Mouse (Mus musculus) liver (tissue): Measurements from ENCODE around the gene Fabp3.

Experiments
- DNase-seq: peaks from one replicate; pipeline ENCODE4 v3.0.0-alpha.2; 2020; ENCODE audit warnings: mixed read lengths

Gene Fabp3

DNA sequence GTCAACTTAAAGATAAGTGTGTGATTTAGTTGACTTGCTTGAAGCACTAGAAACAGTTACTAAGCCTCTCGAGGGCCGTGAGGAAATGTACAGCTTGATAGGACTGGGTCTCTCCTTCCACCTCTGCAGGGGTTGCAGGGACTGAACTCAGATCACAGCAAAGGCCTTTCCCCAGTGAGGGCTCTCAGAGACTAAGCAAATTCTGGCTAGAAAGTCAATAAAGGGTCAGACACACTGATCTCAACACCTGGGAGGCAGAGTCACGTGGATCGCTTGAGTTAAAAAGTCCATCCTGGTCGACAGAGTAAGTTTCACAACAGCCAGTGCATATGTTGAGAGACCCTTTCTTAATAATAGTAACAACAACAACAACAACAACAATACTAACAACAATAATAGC lies 27.5 kb downstream of the Fabp3 start:
- no peak for DNase-seq

DNA sequence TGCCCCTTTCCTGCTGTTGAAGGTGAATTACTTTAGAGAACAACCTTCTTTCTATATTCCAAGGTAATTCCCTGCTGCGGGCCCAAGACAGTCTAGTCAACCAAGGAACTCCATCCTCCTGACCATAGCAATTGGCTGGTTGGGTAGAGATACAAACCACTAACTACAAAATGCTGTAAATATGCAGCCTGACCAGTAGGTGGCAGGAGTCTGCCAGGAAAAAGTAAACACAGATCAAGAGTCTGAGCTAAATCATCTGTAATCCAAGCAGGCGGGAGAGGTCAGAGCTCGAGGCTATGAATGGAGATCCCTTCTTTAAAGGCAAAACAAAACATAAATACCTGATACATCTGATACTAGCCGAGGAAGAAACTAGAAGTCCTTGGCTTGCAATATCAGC lies 33.3 kb downstream of the Fabp3 start:
- DNase-seq = peak; percentile 61

DNA sequence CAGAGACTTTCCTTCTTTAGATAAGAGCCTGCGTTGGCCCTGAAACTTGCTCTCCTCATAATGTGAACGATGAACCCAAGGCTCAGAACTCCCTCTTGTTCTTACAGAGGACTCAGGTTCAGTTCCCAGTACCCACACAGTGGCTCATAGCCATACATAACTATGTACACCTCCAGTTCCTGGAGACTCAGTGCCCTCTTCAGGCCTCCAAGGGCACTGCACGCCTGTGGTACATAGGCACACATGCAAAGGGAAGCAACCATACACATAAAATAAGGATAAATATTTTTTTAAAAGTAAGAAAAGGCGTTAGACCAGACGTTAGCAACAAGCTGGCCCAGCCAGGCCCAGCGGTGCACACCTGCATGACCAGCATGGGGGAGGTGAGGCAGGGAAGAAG lies 41.3 kb downstream of the Fabp3 start:
- DNase-seq = peak; percentile 15

DNA sequence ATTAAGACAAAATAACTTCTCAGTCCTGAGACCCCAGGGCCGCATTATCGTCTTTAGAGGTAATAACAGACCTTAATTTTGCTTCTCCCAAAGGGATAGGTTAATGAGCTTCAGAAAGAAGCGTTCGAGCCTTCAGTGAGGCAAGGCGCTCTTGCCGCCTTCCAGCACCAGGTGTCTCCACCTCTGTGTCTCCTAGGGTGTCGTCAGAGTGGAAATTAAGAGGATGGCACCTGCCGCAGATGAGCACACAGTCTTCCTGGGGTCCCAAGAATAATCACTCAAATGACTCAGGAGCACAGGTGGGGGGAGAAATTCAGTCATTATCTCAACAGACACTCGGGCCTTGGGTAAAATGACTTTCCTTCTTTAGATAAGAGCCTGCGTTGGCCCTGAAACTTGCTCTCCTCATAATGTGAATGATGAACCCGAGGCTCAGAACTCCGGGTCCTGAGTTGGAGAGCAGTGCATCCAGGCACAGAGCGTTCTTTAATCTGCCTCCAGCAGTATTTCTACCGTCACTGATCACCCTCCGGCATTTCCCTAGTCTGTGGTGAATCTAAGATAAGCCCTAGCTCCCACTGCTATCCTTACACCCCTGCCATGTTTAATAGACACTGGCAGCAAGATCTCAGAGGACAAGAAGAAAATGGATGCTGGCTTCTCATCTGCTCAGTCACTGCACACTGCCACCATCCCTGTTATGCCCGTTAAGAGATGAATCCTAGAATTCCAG lies 42.5 kb downstream of the Fabp3 start:
- no peak for DNase-seq

DNA sequence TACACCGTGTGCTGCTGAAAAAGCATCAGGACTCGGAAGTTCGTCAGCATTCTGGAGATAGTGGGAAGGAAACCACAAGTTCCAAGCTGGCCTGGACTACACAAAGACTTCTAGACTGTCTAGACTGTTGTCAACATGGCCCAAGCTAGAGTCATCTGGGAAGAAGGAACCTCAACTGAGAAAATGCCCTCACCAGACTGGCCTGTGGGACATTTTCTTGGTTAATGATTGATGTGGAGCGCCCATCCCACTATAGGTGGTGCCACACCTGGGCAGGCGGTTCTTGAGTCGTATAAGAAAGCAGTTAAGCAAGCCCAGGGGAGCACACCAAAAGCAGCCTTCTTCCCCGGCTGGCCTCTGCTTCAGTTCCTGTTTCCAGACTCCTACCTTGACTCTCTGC lies 44.2 kb downstream of the Fabp3 start:
- no peak for DNase-seq

DNA sequence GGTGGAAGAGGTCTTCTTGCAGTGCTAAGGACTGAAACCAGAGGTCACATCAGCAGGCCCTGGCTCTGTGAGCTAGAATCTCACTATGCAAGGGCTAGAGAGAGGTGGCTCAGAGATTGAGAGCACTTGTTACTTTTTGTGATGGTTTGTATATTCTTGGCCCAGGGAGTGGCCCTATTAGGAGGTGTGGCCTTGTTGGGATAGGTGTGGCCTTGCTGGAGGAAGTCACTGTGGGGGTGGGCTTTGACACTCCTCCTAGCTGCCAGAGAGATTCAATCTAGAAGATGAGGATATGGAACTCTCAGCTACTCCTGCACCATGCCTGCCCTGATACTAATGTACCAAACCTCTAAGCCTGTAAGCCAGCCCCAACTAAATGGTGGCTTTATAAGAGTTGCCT lies 49.6 kb downstream of the Fabp3 start:
- peak; percentile 35 for DNase-seq

DNA sequence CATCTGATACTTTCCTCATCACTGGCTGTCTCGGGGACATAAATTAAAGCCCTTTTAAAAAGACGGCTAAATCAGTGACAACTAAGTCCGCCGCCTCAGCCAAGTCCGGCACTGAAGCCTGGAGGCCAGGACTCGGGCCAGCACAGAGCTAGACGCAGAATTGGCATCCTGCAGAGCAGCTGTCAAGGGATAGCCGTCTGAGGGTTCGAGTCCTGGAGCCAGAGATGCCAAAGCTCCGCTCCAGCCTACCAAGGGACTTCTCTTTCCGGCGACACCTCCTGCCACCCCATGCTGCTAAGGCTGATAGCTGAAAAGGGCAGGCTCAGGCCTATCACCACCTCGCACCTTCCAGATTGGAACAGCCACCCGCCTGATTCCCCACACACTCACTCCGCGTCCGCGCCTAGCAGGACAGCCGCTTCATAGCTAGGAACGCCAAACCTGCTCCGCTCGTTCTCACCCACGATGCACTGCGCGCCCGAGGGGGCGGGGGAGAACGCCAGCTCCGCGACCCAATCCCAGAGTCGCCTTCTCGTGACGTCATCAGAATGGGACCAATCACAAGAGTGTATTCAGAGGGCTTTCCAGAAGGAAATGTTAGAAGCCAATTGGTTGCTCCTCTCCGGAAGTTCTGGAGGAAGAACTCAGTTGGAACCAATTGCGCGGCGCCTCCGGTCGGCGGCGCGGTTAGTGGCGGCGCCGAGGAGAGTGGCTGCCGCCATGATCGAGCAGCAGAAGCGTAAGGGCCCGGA lies 51.3 kb downstream of the Fabp3 start, which contains the start of the genes Zcchc17 and Snrnp40:
Zcchc17 (minus strand) TSS at position 458 of the 752 bp plus-strand sequence.
Snrnp40 (plus strand) TSS at position 647 of the 752 bp plus-strand sequence.
- peak; percentile 98 for DNase-seq

DNA sequence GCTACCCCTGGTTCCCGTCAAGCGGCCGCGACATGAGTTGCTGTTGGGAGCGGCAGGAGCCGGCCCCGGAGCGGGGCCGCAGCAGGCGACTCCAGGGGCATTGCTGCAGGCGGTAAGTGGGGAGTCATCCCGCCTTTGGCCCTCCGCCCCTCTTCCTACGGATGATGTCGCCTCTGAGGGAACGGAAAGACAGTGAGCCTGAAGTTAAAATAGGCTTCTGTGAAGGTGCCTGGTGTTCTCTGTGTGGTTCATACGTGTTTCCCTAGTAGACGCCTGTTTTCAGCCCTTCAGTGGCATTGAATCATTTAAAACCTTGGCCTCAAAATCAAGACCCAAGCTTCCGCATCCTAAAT lies 51.8 kb downstream of the Fabp3 start:
- DNase-seq = no peak
